Mouse (Mus musculus) liver, adult 2 months (tissue): ENCODE data around the gene 6030452D12Rik. TPM values are rescaled to one million over a fixed set of nuclear protein-coding genes. Genes with fewer than 3 reads are reported as not detected.
A peak's percentile ranks its signal among the peaks of the same experiment; 100 is the strongest.

Experiments used
- DNase-seq: peaks from one replicate; pipeline ENCODE4 v3.0.0-alpha.2; 2011; ENCODE audit warnings: low read depth, low spot score; ENCODE audit errors: extremely low read depth
- H3K27ac ChIP-seq: fragments of 200-500 bp; replicated peaks from 2 replicates; pipeline ENCODE4 v1.5.1; 2012; ENCODE audit warnings: low read depth, mild to moderate bottlenecking, control low read depth, inconsistent platforms, low read length; ENCODE audit not compliant: insufficient read depth
- H3K27me3 ChIP-seq: fragments of 200-500 bp; 2 replicates; pipeline ENCODE4 v1.6.1; 2012; ENCODE audit warnings: mild to moderate bottlenecking, moderate library complexity, low read length, inconsistent platforms; ENCODE audit not compliant: control insufficient read depth, insufficient read depth
- H3K36me3 ChIP-seq: fragments of 200-500 bp; 2 replicates; pipeline ENCODE4 v1.6.1; 2012; ENCODE audit warnings: low read length, inconsistent platforms; ENCODE audit not compliant: control insufficient read depth, insufficient read depth
- H3K4me1 ChIP-seq: fragments of 200-500 bp; 2 replicates; pipeline ENCODE4 v1.6.1; 2011; ENCODE audit warnings: low read length; ENCODE audit not compliant: control insufficient read depth, insufficient read depth
- H3K4me3 ChIP-seq: fragments of 200-500 bp; 2 replicates; pipeline ENCODE4 v1.5.1; 2011; ENCODE audit warnings: low read depth, mild to moderate bottlenecking, control low read depth, low read length, moderate library complexity; ENCODE audit not compliant: insufficient read depth
- H3K79me2 ChIP-seq: fragments of 200-500 bp; 2 replicates; pipeline ENCODE4 v1.6.1; 2012; ENCODE audit warnings: inconsistent platforms, mild to moderate bottlenecking, low read length, moderate library complexity; ENCODE audit not compliant: control insufficient read depth, insufficient read depth
- H3K9ac ChIP-seq: fragments of 200-500 bp; 2 replicates; pipeline ENCODE4 v1.6.1; 2012; ENCODE audit warnings: low read depth, mild to moderate bottlenecking, control low read depth, inconsistent platforms, low read length
- CTCF ChIP-seq: fragments of 200-500 bp; IDR thresholded peaks from 2 replicates; pipeline ENCODE4 v1.5.1; 2011; ENCODE audit warnings: low read depth, low read length, control low read depth
- POLR2A ChIP-seq: fragments of 200-500 bp; IDR thresholded peaks from 2 replicates; pipeline ENCODE4 v1.6.1; 2011; ENCODE audit warnings: low read length, control low read depth; ENCODE audit not compliant: insufficient read depth; ENCODE audit errors: extremely low read depth
- WGBS: fragments of 180-500 bp; shearing (Covaris S2); methylation state at CpG from one replicate; pipeline ENCODE4 v1.1.7; 2018; 5-methylcytosine and 5-hydroxymethylcytosine counted together
- polyA plus RNA-seq: library from polyadenylated mRNA; depleted of rRNA; stranded (reverse); fragments of >200 nt; gene quantifications from 2 replicates; pipeline ENCODE4 v1.2.3, GENCODE M21; 2012
- total RNA-seq: library from RNA; depleted of rRNA; stranded (reverse); fragments of >200 nt; gene quantifications from 2 replicates; pipeline ENCODE4 v1.2.3, GENCODE M21; 2014

6030452D12Rik gene
- total and polyA plus RNA-seq, 2 experiments: not detected

- Histone ChIP-seq H3K79me2 (no peaks in the 10 kb centered on the region), H3K36me3 (no peaks in the 10 kb centered on the region), H3K9ac (no peak overlapping the region), H3K27me3 (no peaks in the 10 kb centered on the region), H3K4me3 (no peak overlapping the region), H3K4me1 (no peaks in the 10 kb centered on the region), H3K27ac (no peak overlapping the region)
- peak; percentile 7 for DNase-seq
- 79% methylated on average over 9 of the region's 9 CpGs for WGBS
- no peak for TF ChIP-seq POLR2A
- no peak for TF ChIP-seq CTCF
Measured at GRCm38 (mm10) chr8:106521845-106522244, 21.5 kb downstream of the 6030452D12Rik start.

GRCm38 (mm10) chr8:106526725-106527124 lies 26.4 kb downstream of the 6030452D12Rik start:
- Histone ChIP-seq H3K27me3 (no peaks in the 10 kb centered on the region), H3K79me2 (no peaks in the 10 kb centered on the region), H3K4me1 (no peaks in the 10 kb centered on the region), H3K9ac (no peak overlapping the region), H3K27ac (no peak overlapping the region), H3K36me3 (no peaks in the 10 kb centered on the region), H3K4me3 (no peak overlapping the region)
- WGBS: 79% methylated on average over 6 of the region's 6 CpGs
- no peak for TF ChIP-seq CTCF
- TF ChIP-seq POLR2A: no peak
- DNase-seq: no peak

GRCm38 (mm10) chr8:106527241-106528036 lies 27.1 kb downstream of the 6030452D12Rik start:
- Histone ChIP-seq H3K36me3 (no peaks in the 10 kb centered on the region), H3K4me1 (no peaks in the 10 kb centered on the region), H3K27ac (no peak overlapping the region), H3K9ac (no peak overlapping the region), H3K27me3 (no peaks in the 10 kb centered on the region), H3K4me3 (no peak overlapping the region), H3K79me2 (no peaks in the 10 kb centered on the region)
- 87% methylated on average over 9 of the region's 9 CpGs for WGBS
- DNase-seq: no peak
- TF ChIP-seq CTCF (peak; percentile 39; the same call in 1 of the 2 replicates), POLR2A (no peak)

GRCm38 (mm10) chr8:106528596-106529249 lies 28.4 kb downstream of the 6030452D12Rik start:
- Histone ChIP-seq H3K4me3 (no peak overlapping the region), H3K4me1 (no peaks in the 10 kb centered on the region), H3K36me3 (no peaks in the 10 kb centered on the region), H3K27me3 (no peaks in the 10 kb centered on the region), H3K79me2 (no peaks in the 10 kb centered on the region), H3K27ac (no peak overlapping the region), H3K9ac (no peak overlapping the region)
- TF ChIP-seq CTCF (no peak), POLR2A (no peak)
- no peak for DNase-seq
- WGBS: 88% methylated on average over 9 of the region's 9 CpGs

- no peaks in the 10 kb centered on the region for H3K36me3 ChIP-seq
- H3K79me2 ChIP-seq: no peaks in the 10 kb centered on the region
- TF ChIP-seq POLR2A (no peak), CTCF (no peak)
- 92% methylated on average over 10 of the region's 10 CpGs for WGBS
- H3K9ac ChIP-seq: no peak overlapping the region
- H3K4me3 ChIP-seq: no peak overlapping the region
- no peaks in the 10 kb centered on the region for H3K4me1 ChIP-seq
- H3K27me3 ChIP-seq: no peaks in the 10 kb centered on the region
- DNase-seq: no peak
- H3K27ac ChIP-seq: no peak overlapping the region
Measured at GRCm38 (mm10) chr8:106529885-106530482, 29.7 kb downstream of the 6030452D12Rik start.

GRCm38 (mm10) chr8:106530566-106530965 lies 30.2 kb downstream of the 6030452D12Rik start:
- TF ChIP-seq CTCF (peak; percentile 52; the same call in 1 of the 2 replicates), POLR2A (no peak)
- H3K36me3 ChIP-seq: no peaks in the 10 kb centered on the region
- no peak overlapping the region for H3K9ac ChIP-seq
- DNase-seq: no peak
- 74% methylated on average over 4 of the region's 4 CpGs for WGBS
- H3K27ac ChIP-seq: no peak overlapping the region
- H3K4me1 ChIP-seq: no peaks in the 10 kb centered on the region
- no peaks in the 10 kb centered on the region for H3K27me3 ChIP-seq
- no peaks in the 10 kb centered on the region for H3K79me2 ChIP-seq
- no peak overlapping the region for H3K4me3 ChIP-seq
